ENCODE assay signal across 13 mouse cellular contexts in genomic region chr13:32530926-32531512, GRCm38 (mm10).
"Had no signal": no experiment of that assay in that cellular context is flagged by ENCODE, and none has a peak within 500 bp of the region (broad histone marks: within the 10 kb centered on the region; RNA-seq: fewer than 3 reads in every experiment).

No protein-coding gene starts in this region.

- H3K9ac ChIP-seq: limb, embryonic 12.5 days; liver, embryonic 13.5 days; liver, postnatal 0 days; lung, embryonic 15.5 days; midbrain, embryonic 13.5 days had no signal

- H3K4me2 ChIP-seq: limb, embryonic 12.5 days; liver, embryonic 13.5 days; lung, embryonic 15.5 days; midbrain, embryonic 13.5 days had no signal

- ATAC-seq: liver, postnatal 0 days; midbrain, embryonic 13.5 days had no signal

- DNase-seq: kidney, adult 9 months; kidney, postnatal 36 days; liver; liver, embryonic 13.5 days; liver, postnatal 0 days; lung, postnatal 14 days; right cerebral cortex, postnatal 25 days; thymus, postnatal 36 days had no signal

- H3K36me3 ChIP-seq: limb, embryonic 12.5 days; liver, embryonic 13.5 days; lung, embryonic 15.5 days; midbrain, embryonic 13.5 days had no signal

- H3K9me3 ChIP-seq: limb, embryonic 12.5 days; liver, embryonic 13.5 days; lung, embryonic 15.5 days; midbrain, embryonic 13.5 days had no signal

- H3K27me3 ChIP-seq: limb, embryonic 12.5 days; liver, embryonic 13.5 days; lung, embryonic 15.5 days; midbrain, embryonic 13.5 days had no signal

- H3K27ac ChIP-seq: kidney, postnatal 0 days; limb, embryonic 12.5 days; liver, embryonic 13.5 days; lung, embryonic 15.5 days; macrophage; midbrain, embryonic 13.5 days had no signal

- H3K4me3 ChIP-seq: limb, embryonic 12.5 days; liver, embryonic 13.5 days; lung, embryonic 15.5 days; midbrain, embryonic 13.5 days had no signal

- H3K4me1 ChIP-seq: limb, embryonic 12.5 days; liver, embryonic 13.5 days; lung, embryonic 15.5 days; midbrain, embryonic 13.5 days had no signal
